Mouse (Mus musculus): ENCODE data around the gene Scyl3. TPM values are rescaled to one million over a fixed set of nuclear protein-coding genes. Genes with fewer than 3 reads are reported as not detected.

The Scyl3 gene
- polyA plus RNA-seq, 1 experiment from 2014 or later, result 13.6 TPM

GRCm38 (mm10) chr1:163911981-163912380 is 16.9 kb upstream of the Scyl3 start:
- no peak overlapping the region for H3K4me3 ChIP-seq (ENCODE audit: low read depth, low read length)
- WGBS, result 92% methylated on average over 11 of the region's 11 CpGs
- ATAC-seq, result no peak
- no peak for TF ChIP-seq CTCF (IDR thresholded peaks at IDR 0.05)
- no peak for TF ChIP-seq EP300 (IDR thresholded peaks at IDR 0.05)
- DNase-seq (ENCODE audit: low spot score), result no peak
- H3K9ac ChIP-seq (replicated peaks; ENCODE audit: low read depth), result no peak overlapping the region
- no peak overlapping the region for H3K27ac ChIP-seq (ENCODE audit: low read length)
- no peaks in the 10 kb centered on the region for H3K27me3 ChIP-seq (replicated peaks; ENCODE audit: insufficient read depth, low read length)
- no peaks in the 10 kb centered on the region for H3K4me1 ChIP-seq (ENCODE audit: insufficient read depth, low read depth, low read length)
- no peaks in the 10 kb centered on the region for H3K36me3 ChIP-seq (ENCODE audit: insufficient read depth, low read length)
- H3K9me3 ChIP-seq (ENCODE audit: low read length), result no peaks in the 10 kb centered on the region
- H3K4me2 ChIP-seq (replicated peaks; ENCODE audit: low read depth, low read length), result no peak overlapping the region

GRCm38 (mm10) chr1:163917349-163918160 is 11.3 kb upstream of the Scyl3 start:
- no peaks in the 10 kb centered on the region for H3K36me3 ChIP-seq (ENCODE audit: insufficient read depth, low read length)
- H3K4me1 ChIP-seq (ENCODE audit: insufficient read depth, low read depth, low read length), result no peaks in the 10 kb centered on the region
- no peak overlapping the region for H3K27ac ChIP-seq (ENCODE audit: low read length)
- H3K4me3 ChIP-seq (ENCODE audit: low read depth, low read length), result no peak overlapping the region
- WGBS, result 59% methylated on average over 5 of the region's 5 CpGs
- ATAC-seq (no peak), DNase-seq (ENCODE audit: low spot score) (no peak)
- no peaks in the 10 kb centered on the region for H3K27me3 ChIP-seq (replicated peaks; ENCODE audit: insufficient read depth, low read length)
- H3K4me2 ChIP-seq (replicated peaks; ENCODE audit: low read depth, low read length), result no peak overlapping the region
- TF ChIP-seq CTCF (IDR thresholded peaks at IDR 0.05) (no peak), EP300 (IDR thresholded peaks at IDR 0.05) (no peak)
- H3K9ac ChIP-seq (replicated peaks; ENCODE audit: low read depth), result no peak overlapping the region
- no peaks in the 10 kb centered on the region for H3K9me3 ChIP-seq (ENCODE audit: low read length)

GRCm38 (mm10) chr1:163924093-163924492 is 4.8 kb upstream of the Scyl3 start:
- Histone ChIP-seq H3K27ac (ENCODE audit: low read length) (no peak overlapping the region), H3K4me3 (ENCODE audit: low read depth, low read length) (no peak overlapping the region), H3K9ac (replicated peaks; ENCODE audit: low read depth) (no peak overlapping the region), H3K27me3 (replicated peaks; ENCODE audit: insufficient read depth, low read length) (no peaks in the 10 kb centered on the region), H3K36me3 (ENCODE audit: insufficient read depth, low read length) (no peaks in the 10 kb centered on the region), H3K4me1 (ENCODE audit: insufficient read depth, low read depth, low read length) (no peaks in the 10 kb centered on the region), H3K4me2 (replicated peaks; ENCODE audit: low read depth, low read length) (no peak overlapping the region), H3K9me3 (ENCODE audit: low read length) (no peaks in the 10 kb centered on the region)
- no peak for TF ChIP-seq CTCF (IDR thresholded peaks at IDR 0.05)
- TF ChIP-seq EP300 (IDR thresholded peaks at IDR 0.05), result no peak
- WGBS, result 82% methylated on average over 8 of the region's 8 CpGs
- DNase-seq (ENCODE audit: low spot score), result no peak
- ATAC-seq, result no peak

GRCm38 (mm10) chr1:163929636-163930457 is 947 bp downstream of the Scyl3 start:
- H3K9ac ChIP-seq (replicated peaks; ENCODE audit: low read depth), result peak overlapping the region; percentile 98

GRCm38 (mm10) chr1:163930458-163930794 is 1.5 kb downstream of the Scyl3 start:
- H3K27ac ChIP-seq (ENCODE audit: low read length), result peak overlapping the region; percentile 84
- H3K4me2 ChIP-seq (replicated peaks; ENCODE audit: low read depth, low read length), result peak overlapping the region; percentile 88
- DNase-seq (ENCODE audit: low spot score) (peak; percentile 58), ATAC-seq (peak; percentile 38)
- H3K27me3 ChIP-seq (replicated peaks; ENCODE audit: insufficient read depth, low read length), result no peaks in the 10 kb centered on the region
- WGBS, result 3% methylated on average over 12 of the region's 12 CpGs
- peak overlapping the region; percentile 98 for H3K9ac ChIP-seq (replicated peaks; ENCODE audit: low read depth)
- H3K4me3 ChIP-seq (ENCODE audit: low read depth, low read length), result peak overlapping the region; percentile 94
- TF ChIP-seq CTCF (IDR thresholded peaks at IDR 0.05), result no peak
- TF ChIP-seq EP300 (IDR thresholded peaks at IDR 0.05), result no peak
- peaks cover 7% of the 10 kb centered on the region; the same call in 1 of the 2 replicates for H3K4me1 ChIP-seq (ENCODE audit: insufficient read depth, low read depth, low read length)
- H3K36me3 ChIP-seq (ENCODE audit: insufficient read depth, low read length), result peaks cover 5% of the 10 kb centered on the region
- H3K9me3 ChIP-seq (ENCODE audit: low read length), result no peaks in the 10 kb centered on the region

More at GRCm38 (mm10) chr1:163929636-163930457, 947 bp downstream of the Scyl3 start:
- DNase-seq (ENCODE audit: low spot score), result peak; percentile 94
- Histone ChIP-seq H3K4me2 (replicated peaks; ENCODE audit: low read depth, low read length) (peak overlapping the region; percentile 88), H3K27ac (ENCODE audit: low read length) (peak overlapping the region; percentile 84), H3K27me3 (replicated peaks; ENCODE audit: insufficient read depth, low read length) (no peaks in the 10 kb centered on the region), H3K4me1 (ENCODE audit: insufficient read depth, low read depth, low read length) (peaks cover 7% of the 10 kb centered on the region; the same call in 1 of the 2 replicates), H3K9me3 (ENCODE audit: low read length) (no peaks in the 10 kb centered on the region), H3K4me3 (ENCODE audit: low read depth, low read length) (peak overlapping the region; percentile 94), H3K36me3 (ENCODE audit: insufficient read depth, low read length) (no peaks in the 10 kb centered on the region; the same call in 1 of the 2 replicates)
- TF ChIP-seq EP300 (IDR thresholded peaks at IDR 0.05) (no peak), CTCF (IDR thresholded peaks at IDR 0.05) (no peak)
- under 1% methylated on average over 67 of the region's 77 CpGs for WGBS
- peak; percentile 94 for ATAC-seq

GRCm38 (mm10) chr1:163931801-163932200 is 2.9 kb downstream of the Scyl3 start:
- no peak overlapping the region for H3K4me3 ChIP-seq (ENCODE audit: low read depth, low read length)
- H3K27ac ChIP-seq (ENCODE audit: low read length), result no peak overlapping the region
- H3K4me1 ChIP-seq (ENCODE audit: insufficient read depth, low read depth, low read length), result peaks cover 7% of the 10 kb centered on the region; the same call in 1 of the 2 replicates
- no peak for TF ChIP-seq EP300 (IDR thresholded peaks at IDR 0.05)
- no peak for TF ChIP-seq CTCF (IDR thresholded peaks at IDR 0.05)
- 77% methylated on average over 8 of the region's 8 CpGs for WGBS
- no peak overlapping the region for H3K4me2 ChIP-seq (replicated peaks; ENCODE audit: low read depth, low read length)
- DNase-seq (ENCODE audit: low spot score) (no peak), ATAC-seq (no peak)
- no peak overlapping the region for H3K9ac ChIP-seq (replicated peaks; ENCODE audit: low read depth)
- no peaks in the 10 kb centered on the region for H3K9me3 ChIP-seq (ENCODE audit: low read length)
- no peaks in the 10 kb centered on the region for H3K27me3 ChIP-seq (replicated peaks; ENCODE audit: insufficient read depth, low read length)
- peaks cover 8% of the 10 kb centered on the region for H3K36me3 ChIP-seq (ENCODE audit: insufficient read depth, low read length)
